Mouse (Mus musculus): ENCODE results near the gene Rpl41. TPM values are rescaled to one million over a fixed set of nuclear protein-coding genes. Genes with fewer than 3 reads are reported as not detected.

Gene Rpl41
- total and polyA plus RNA-seq, 3 experiments, result 867 to 1,598 (median 1,453) TPM

GRCm38 (mm10) chr10:128544674-128545569 lies 4.2 kb downstream of the Rpl41 start:
- intact Hi-C loops (cut with DNase I), result loop anchor here (5.0 to 10.0 kb wide), 2 partner anchors 127 to 260 kb away; partner anchors contain the start of genes Dnajc14, Suox and Tmem198b
- H3K4me3 ChIP-seq, result no peak overlapping the region
- no peak for TF ChIP-seq EP300 (IDR thresholded peaks at IDR 0.05; ENCODE audit: insufficient read depth, low read depth, low read length)
- no peak for TF ChIP-seq POLR2A (IDR thresholded peaks at IDR 0.05; ENCODE audit: insufficient read depth, low read depth, low read length)
- TF ChIP-seq CTCF (IDR thresholded peaks at IDR 0.05), result no peak
- peaks cover 4% of the 10 kb centered on the region for H3K4me1 ChIP-seq (ENCODE audit: control insufficient read depth, insufficient read depth, low read length)
- peaks cover 3% of the 10 kb centered on the region; the same call in 1 of the 2 replicates for H3K79me2 ChIP-seq (replicated peaks; ENCODE audit: control insufficient read depth, insufficient read depth, low read length)
- H3K9ac ChIP-seq (ENCODE audit: low read depth, low read length), result no peak overlapping the region
- H3K27me3 ChIP-seq (ENCODE audit: control insufficient read depth, insufficient read depth, low read length), result no peaks in the 10 kb centered on the region
- 91% methylated on average over 37 of the region's 37 CpGs for WGBS
- H3K36me3 ChIP-seq (ENCODE audit: control insufficient read depth, insufficient read depth, low read length), result peaks cover 8% of the 10 kb centered on the region
- peak in 1 of 2 experiments; percentile 11 for DNase-seq
- H3K27ac ChIP-seq, result no peak overlapping the region

- Histone ChIP-seq H3K27me3 (ENCODE audit: control insufficient read depth, insufficient read depth, low read length) (no peaks in the 10 kb centered on the region), H3K4me1 (ENCODE audit: control insufficient read depth, insufficient read depth, low read length) (peaks cover 3% of the 10 kb centered on the region; the same call in 1 of the 2 replicates), H3K36me3 (ENCODE audit: control insufficient read depth, insufficient read depth, low read length) (peaks cover 8% of the 10 kb centered on the region), H3K79me2 (replicated peaks; ENCODE audit: control insufficient read depth, insufficient read depth, low read length) (peaks cover 3% of the 10 kb centered on the region; the same call in 1 of the 2 replicates), H3K27ac (no peak overlapping the region), H3K4me3 (no peak overlapping the region), H3K9ac (ENCODE audit: low read depth, low read length) (no peak overlapping the region)
- TF ChIP-seq CTCF (IDR thresholded peaks at IDR 0.05) (no peak), EP300 (IDR thresholded peaks at IDR 0.05; ENCODE audit: insufficient read depth, low read depth, low read length) (no peak), POLR2A (IDR thresholded peaks at IDR 0.05; ENCODE audit: insufficient read depth, low read depth, low read length) (no peak)
- no peak for DNase-seq
- WGBS, result 96% methylated on average over 15 of the region's 15 CpGs
- intact Hi-C loops (cut with DNase I), result loop anchor here (10.0 kb wide), 1 partner anchor 261 kb away; the partner anchor contains the start of genes Dnajc14 and Tmem198b
Measured at GRCm38 (mm10) chr10:128544151-128544657, 4.9 kb downstream of the Rpl41 start.

GRCm38 (mm10) chr10:128543100-128543499 lies 6.0 kb downstream of the Rpl41 start:
- Histone ChIP-seq H3K4me3 (no peak overlapping the region), H3K36me3 (ENCODE audit: control insufficient read depth, insufficient read depth, low read length) (peaks cover 8% of the 10 kb centered on the region), H3K27ac (no peak overlapping the region), H3K79me2 (replicated peaks; ENCODE audit: control insufficient read depth, insufficient read depth, low read length) (peaks cover 3% of the 10 kb centered on the region; the same call in 1 of the 2 replicates), H3K27me3 (ENCODE audit: control insufficient read depth, insufficient read depth, low read length) (no peaks in the 10 kb centered on the region), H3K4me1 (ENCODE audit: control insufficient read depth, insufficient read depth, low read length) (peaks cover 3% of the 10 kb centered on the region; the same call in 1 of the 2 replicates), H3K9ac (ENCODE audit: low read depth, low read length) (no peak overlapping the region)
- intact Hi-C loops (cut with DNase I), result loop anchor here (10.0 kb wide), 1 partner anchor 262 kb away; the partner anchor contains the start of genes Dnajc14 and Tmem198b
- whole genome bisulfite sequencing, result 48% methylated on average over 2 of the region's 2 CpGs
- DNase-seq, result no peak
- TF ChIP-seq CTCF (IDR thresholded peaks at IDR 0.05) (no peak), EP300 (IDR thresholded peaks at IDR 0.05; ENCODE audit: insufficient read depth, low read depth, low read length) (no peak), POLR2A (IDR thresholded peaks at IDR 0.05; ENCODE audit: insufficient read depth, low read depth, low read length) (no peak)

GRCm38 (mm10) chr10:128538340-128538870 lies 10.7 kb downstream of the Rpl41 start:
- H3K36me3 ChIP-seq (ENCODE audit: control insufficient read depth, insufficient read depth, low read length), result peaks cover 1% of the 10 kb centered on the region
- WGBS, result 94% methylated on average over 1 of the region's 1 CpGs
- H3K27me3 ChIP-seq (ENCODE audit: control insufficient read depth, insufficient read depth, low read length), result no peaks in the 10 kb centered on the region
- H3K9ac ChIP-seq (ENCODE audit: low read depth, low read length), result no peak overlapping the region
- no peak for DNase-seq
- peaks cover 4% of the 10 kb centered on the region for H3K4me1 ChIP-seq (ENCODE audit: control insufficient read depth, insufficient read depth, low read length)
- H3K4me3 ChIP-seq, result no peak overlapping the region
- no peak overlapping the region for H3K27ac ChIP-seq
- intact Hi-C loops (cut with DNase I), result loop anchor here (5.0 kb wide), 1 partner anchor 131 kb away; no protein-coding TSS in a partner anchor
- TF ChIP-seq POLR2A (IDR thresholded peaks at IDR 0.05; ENCODE audit: insufficient read depth, low read depth, low read length) (no peak), EP300 (IDR thresholded peaks at IDR 0.05; ENCODE audit: insufficient read depth, low read depth, low read length) (no peak), CTCF (IDR thresholded peaks at IDR 0.05) (no peak)
- H3K79me2 ChIP-seq (replicated peaks; ENCODE audit: control insufficient read depth, insufficient read depth, low read length), result no peaks in the 10 kb centered on the region

- Histone ChIP-seq H3K27ac (peak overlapping the region; percentile 8), H3K4me3 (peak overlapping the region; percentile 39)
- intact Hi-C loops (cut with DNase I), result loop anchor here (1.0 to 5.0 kb wide), 3 partner anchors 17 to 129 kb away; partner anchors contain the start of gene Smarcc2
Measured at GRCm38 (mm10) chr10:128536266-128536940, 12.7 kb downstream of the Rpl41 start.

More at GRCm38 (mm10) chr10:128536266-128536940, 12.7 kb downstream of the Rpl41 start:
- TF ChIP-seq CTCF (IDR thresholded peaks at IDR 0.05) (peak; percentile 96; the same call in 1 of the 2 replicates), POLR2A (IDR thresholded peaks at IDR 0.05; ENCODE audit: insufficient read depth, low read depth, low read length) (peak; percentile 44; the same call in 1 of the 2 replicates), EP300 (IDR thresholded peaks at IDR 0.05; ENCODE audit: insufficient read depth, low read depth, low read length) (peak; percentile 88)
- Histone ChIP-seq H3K4me1 (ENCODE audit: control insufficient read depth, insufficient read depth, low read length) (peaks cover 2% of the 10 kb centered on the region; the same call in 1 of the 2 replicates), H3K27me3 (ENCODE audit: control insufficient read depth, insufficient read depth, low read length) (no peaks in the 10 kb centered on the region), H3K79me2 (replicated peaks; ENCODE audit: control insufficient read depth, insufficient read depth, low read length) (no peaks in the 10 kb centered on the region), H3K36me3 (ENCODE audit: control insufficient read depth, insufficient read depth, low read length) (no peaks in the 10 kb centered on the region), H3K9ac (ENCODE audit: low read depth, low read length) (no peak overlapping the region)
- peak; percentile 86 to 91 for DNase-seq
- 12% methylated on average over 18 of the region's 18 CpGs for WGBS
